Mouse (Mus musculus) embryonic facial prominence, embryonic 12.5 days (tissue): ENCODE measurements at regions not wholly inside any gene's neighbourhood (a gene's known extent, or its start where the extent isn't known, plus 50 kb on each side); places are given as distances from the start of the nearest gene placed in this dataset.
A peak's percentile ranks its signal among the peaks of the same experiment; 100 is the strongest.

ENCODE experiments used
- ATAC-seq: fragments of 200-750 bp; cut with Nextera tagmentation; 2 replicates; pipeline ENCODE4 v1.8.0; 2017; ENCODE audit not compliant: insufficient number of reproducible peaks, insufficient read depth, low FRiP score, low TSS enrichment
- H3K27ac ChIP-seq: fragments of 300-500 bp; sonication (generic); 2 replicates; pipeline ENCODE4 v1.5.1; 2016; ENCODE audit warnings: mild to moderate bottlenecking
- H3K27me3 ChIP-seq: fragments of 300-500 bp; sonication (generic); 2 replicates; pipeline ENCODE4 v1.6.1; 2016; ENCODE audit warnings: mild to moderate bottlenecking, moderate library complexity
- H3K36me3 ChIP-seq: fragments of 300-500 bp; sonication (generic); 2 replicates; pipeline ENCODE4 v1.6.1; 2016; ENCODE audit warnings: mild to moderate bottlenecking
- H3K4me1 ChIP-seq: fragments of 300-500 bp; sonication (generic); 2 replicates; pipeline ENCODE4 v1.6.1; 2016
- H3K4me2 ChIP-seq: fragments of 300-500 bp; sonication (generic); replicated peaks from 2 replicates; pipeline ENCODE4 v1.6.1; 2016; ENCODE audit warnings: mild to moderate bottlenecking, moderate library complexity
- H3K4me3 ChIP-seq: fragments of 300-500 bp; sonication (generic); 2 replicates; pipeline ENCODE4 v1.5.1; 2016; ENCODE audit warnings: mild to moderate bottlenecking
- H3K9ac ChIP-seq: fragments of 300-500 bp; sonication (generic); 2 replicates; pipeline ENCODE4 v1.6.1; 2016; ENCODE audit warnings: mild to moderate bottlenecking, moderate library complexity
- H3K9me3 ChIP-seq: fragments of 300-500 bp; sonication (generic); 2 replicates; pipeline ENCODE4 v1.6.1; 2016; ENCODE audit warnings: mild to moderate bottlenecking, moderate library complexity
- WGBS: fragments of 180-500 bp; shearing (Covaris S2); methylation state at CpG from one replicate; pipeline ENCODE4 v1.1.7; 2016; 5-methylcytosine and 5-hydroxymethylcytosine counted together

- H3K4me3 ChIP-seq, result no peak overlapping the region
- no peaks in the 10 kb centered on the region for H3K36me3 ChIP-seq
- H3K27ac ChIP-seq, result peak overlapping the region; percentile 71
- H3K9me3 ChIP-seq, result no peaks in the 10 kb centered on the region
- no peak for ATAC-seq
- WGBS, result 57% methylated on average over 9 of the region's 9 CpGs
- no peak overlapping the region for H3K9ac ChIP-seq
- H3K27me3 ChIP-seq, result no peaks in the 10 kb centered on the region
- H3K4me2 ChIP-seq, result peak overlapping the region; percentile 43; the same call in 1 of the 2 replicates
- H3K4me1 ChIP-seq, result peaks cover 28% of the 10 kb centered on the region
Measured at GRCm38 (mm10) chr12:69447322-69447827, 75.1 kb upstream of the Gm9887 start.

GRCm38 (mm10) chr12:69446468-69447321 is 74.4 kb upstream of the Gm9887 start:
- Histone ChIP-seq H3K36me3 (no peaks in the 10 kb centered on the region), H3K9me3 (no peaks in the 10 kb centered on the region), H3K9ac (no peak overlapping the region), H3K27ac (peak overlapping the region; percentile 71), H3K4me2 (peak overlapping the region; percentile 43), H3K4me1 (peaks cover 31% of the 10 kb centered on the region), H3K27me3 (no peaks in the 10 kb centered on the region), H3K4me3 (peak overlapping the region; percentile 7; the same call in 1 of the 2 replicates)
- peak; percentile 93 for ATAC-seq
- 25% methylated on average over 17 of the region's 17 CpGs for WGBS

GRCm38 (mm10) chr12:69446085-69446467 is 73.8 kb upstream of the Gm9887 start:
- 15% methylated on average over 10 of the region's 10 CpGs for WGBS
- Histone ChIP-seq H3K9me3 (no peaks in the 10 kb centered on the region), H3K4me2 (peak overlapping the region; percentile 43), H3K9ac (no peak overlapping the region), H3K27me3 (no peaks in the 10 kb centered on the region), H3K36me3 (no peaks in the 10 kb centered on the region), H3K27ac (peak overlapping the region; percentile 71), H3K4me3 (peak overlapping the region; percentile 7; the same call in 1 of the 2 replicates), H3K4me1 (peaks cover 31% of the 10 kb centered on the region)
- ATAC-seq, result peak; percentile 56; the same call in 1 of the 2 replicates

GRCm38 (mm10) chr12:69442321-69442720 is 70.1 kb upstream of the Gm9887 start:
- Histone ChIP-seq H3K9ac (no peak overlapping the region), H3K4me2 (no peak overlapping the region), H3K27me3 (no peaks in the 10 kb centered on the region), H3K27ac (no peak overlapping the region), H3K9me3 (no peaks in the 10 kb centered on the region), H3K4me3 (no peak overlapping the region), H3K36me3 (no peaks in the 10 kb centered on the region), H3K4me1 (peaks cover 19% of the 10 kb centered on the region)
- WGBS, result 20% methylated on average over 6 of the region's 6 CpGs
- ATAC-seq, result no peak

- no peak overlapping the region for H3K9ac ChIP-seq
Measured at GRCm38 (mm10) chr12:69441764-69442163, 69.5 kb upstream of the Gm9887 start.

GRCm38 (mm10) chr12:69438271-69438670 is 66.0 kb upstream of the Gm9887 start:
- H3K4me2 ChIP-seq, result no peak overlapping the region
- no peak overlapping the region for H3K27ac ChIP-seq
- WGBS, result 80% methylated on average over 5 of the region's 5 CpGs
- ATAC-seq, result no peak
- no peak overlapping the region for H3K9ac ChIP-seq
- H3K4me1 ChIP-seq, result peaks cover 4% of the 10 kb centered on the region; the same call in 1 of the 2 replicates
- H3K9me3 ChIP-seq, result peaks cover 5% of the 10 kb centered on the region; the same call in 1 of the 2 replicates
- H3K36me3 ChIP-seq, result no peaks in the 10 kb centered on the region
- H3K4me3 ChIP-seq, result no peak overlapping the region
- H3K27me3 ChIP-seq, result no peaks in the 10 kb centered on the region

More at GRCm38 (mm10) chr12:69441764-69442163, 69.5 kb upstream of the Gm9887 start:
- Histone ChIP-seq H3K4me2 (no peak overlapping the region), H3K36me3 (no peaks in the 10 kb centered on the region), H3K4me3 (no peak overlapping the region), H3K27me3 (no peaks in the 10 kb centered on the region), H3K4me1 (peaks cover 13% of the 10 kb centered on the region), H3K9me3 (no peaks in the 10 kb centered on the region), H3K27ac (no peak overlapping the region)
- WGBS, result 82% methylated on average over 4 of the region's 4 CpGs
- ATAC-seq, result no peak

GRCm38 (mm10) chr12:69436839-69437501 is 64.7 kb upstream of the Gm9887 start:
- H3K36me3 ChIP-seq, result no peaks in the 10 kb centered on the region
- no peak overlapping the region for H3K4me3 ChIP-seq
- 0 out of 2 replicates have a peak, but pooled peaks have one; percentile 67 for ATAC-seq
- H3K9ac ChIP-seq, result no peak overlapping the region
- no peaks in the 10 kb centered on the region for H3K4me1 ChIP-seq
- H3K27me3 ChIP-seq, result no peaks in the 10 kb centered on the region
- H3K27ac ChIP-seq, result peak overlapping the region; percentile 36; the same call in 1 of the 2 replicates
- WGBS, result 49% methylated on average over 10 of the region's 10 CpGs
- H3K4me2 ChIP-seq, result no peak overlapping the region
- peaks cover 5% of the 10 kb centered on the region; the same call in 1 of the 2 replicates for H3K9me3 ChIP-seq

GRCm38 (mm10) chr12:69434315-69434714 is 62.1 kb upstream of the Gm9887 start:
- no peak for ATAC-seq

GRCm38 (mm10) chr12:69432086-69432485 is 59.8 kb upstream of the Gm9887 start:
- 65% methylated on average over 7 of the region's 7 CpGs for WGBS
- H3K9me3 ChIP-seq, result peaks cover 5% of the 10 kb centered on the region; the same call in 1 of the 2 replicates
- H3K4me2 ChIP-seq, result no peak overlapping the region
- no peaks in the 10 kb centered on the region for H3K27me3 ChIP-seq
- H3K9ac ChIP-seq, result no peak overlapping the region
- H3K27ac ChIP-seq, result no peak overlapping the region
- H3K36me3 ChIP-seq, result no peaks in the 10 kb centered on the region
- ATAC-seq, result no peak
- no peaks in the 10 kb centered on the region for H3K4me1 ChIP-seq
- no peak overlapping the region for H3K4me3 ChIP-seq

More at GRCm38 (mm10) chr12:69434315-69434714, 62.1 kb upstream of the Gm9887 start:
- no peak overlapping the region for H3K4me3 ChIP-seq
- 20% methylated on average over 4 of the region's 4 CpGs for WGBS
- no peak overlapping the region for H3K4me2 ChIP-seq
- no peaks in the 10 kb centered on the region for H3K36me3 ChIP-seq
- H3K27ac ChIP-seq, result no peak overlapping the region
- H3K9me3 ChIP-seq, result peaks cover 5% of the 10 kb centered on the region; the same call in 1 of the 2 replicates
- no peaks in the 10 kb centered on the region for H3K4me1 ChIP-seq
- no peaks in the 10 kb centered on the region for H3K27me3 ChIP-seq
- no peak overlapping the region for H3K9ac ChIP-seq

GRCm38 (mm10) chr12:69428108-69428507 is 55.9 kb upstream of the Gm9887 start:
- H3K4me3 ChIP-seq, result no peak overlapping the region

GRCm38 (mm10) chr12:69425610-69426009 is 53.4 kb upstream of the Gm9887 start:
- Histone ChIP-seq H3K4me2 (no peak overlapping the region), H3K4me3 (no peak overlapping the region), H3K9ac (no peak overlapping the region), H3K27ac (no peak overlapping the region), H3K4me1 (peaks cover 7% of the 10 kb centered on the region; the same call in 1 of the 2 replicates), H3K9me3 (no peaks in the 10 kb centered on the region), H3K36me3 (no peaks in the 10 kb centered on the region), H3K27me3 (no peaks in the 10 kb centered on the region)
- WGBS, result 74% methylated on average over 3 of the region's 3 CpGs
- no peak for ATAC-seq

More at GRCm38 (mm10) chr12:69428108-69428507, 55.9 kb upstream of the Gm9887 start:
- ATAC-seq, result no peak
- Histone ChIP-seq H3K27ac (no peak overlapping the region), H3K9me3 (no peaks in the 10 kb centered on the region), H3K4me2 (no peak overlapping the region), H3K27me3 (no peaks in the 10 kb centered on the region), H3K36me3 (no peaks in the 10 kb centered on the region), H3K4me1 (peaks cover 7% of the 10 kb centered on the region; the same call in 1 of the 2 replicates), H3K9ac (no peak overlapping the region)
- WGBS, result 26% methylated on average over 6 of the region's 6 CpGs
